Mouse (Mus musculus): ENCODE measurements at regions not wholly inside any gene's neighbourhood (a gene's known extent, or its start where the extent isn't known, plus 50 kb on each side); places are given as distances from the start of the nearest gene placed in this dataset.

DNA sequence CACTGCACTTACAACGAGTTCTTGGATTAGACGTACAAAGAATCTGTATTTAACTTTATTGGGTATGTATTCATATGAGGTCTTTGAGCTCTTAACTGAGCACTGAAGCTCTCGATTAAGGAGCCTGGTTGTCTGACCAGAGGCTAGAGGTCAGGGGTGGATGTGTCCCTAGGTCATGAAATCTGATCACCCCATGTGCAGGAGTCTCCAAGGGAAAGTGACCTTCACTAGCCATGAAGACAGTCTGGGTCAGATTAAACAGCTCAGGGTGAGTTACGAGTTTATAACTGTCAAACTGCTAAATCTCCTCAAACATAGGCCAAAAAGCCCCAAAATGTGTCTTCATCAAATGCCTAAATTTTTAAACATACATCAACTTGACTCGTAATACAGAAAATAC is 216.8 kb downstream of the Rchy1 start:
- no peak for DNase-seq

DNA sequence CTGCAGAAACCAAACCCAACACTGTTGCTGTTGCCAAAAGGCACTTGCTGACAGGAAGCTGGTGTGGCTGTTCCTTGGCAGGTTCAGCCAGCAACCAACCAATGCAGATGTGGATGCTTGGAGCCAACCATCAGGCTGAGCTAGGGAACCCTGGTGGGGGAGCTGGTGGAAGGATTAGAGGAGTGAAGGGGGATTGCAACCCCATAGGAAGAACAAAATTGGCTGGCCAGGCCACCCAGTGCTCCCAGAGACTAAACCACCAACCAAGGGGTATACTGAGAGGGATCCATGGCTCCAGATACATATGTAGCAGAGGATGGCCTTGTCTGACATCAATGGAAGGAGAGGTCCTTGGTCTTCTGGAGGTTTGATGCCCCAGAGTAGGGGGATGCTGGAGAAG is 218.5 kb downstream of the Rchy1 start:
- DNase-seq: no peak

- no peak for DNase-seq
These were observed 222.7 kb downstream of the Rchy1 start for GRCm38 (mm10) chr5:91740159-91740537.

GRCm38 (mm10) chr5:91739433-91740158 is 222.2 kb downstream of the Parm1 start:
- DNase-seq: peak; percentile 29

DNA sequence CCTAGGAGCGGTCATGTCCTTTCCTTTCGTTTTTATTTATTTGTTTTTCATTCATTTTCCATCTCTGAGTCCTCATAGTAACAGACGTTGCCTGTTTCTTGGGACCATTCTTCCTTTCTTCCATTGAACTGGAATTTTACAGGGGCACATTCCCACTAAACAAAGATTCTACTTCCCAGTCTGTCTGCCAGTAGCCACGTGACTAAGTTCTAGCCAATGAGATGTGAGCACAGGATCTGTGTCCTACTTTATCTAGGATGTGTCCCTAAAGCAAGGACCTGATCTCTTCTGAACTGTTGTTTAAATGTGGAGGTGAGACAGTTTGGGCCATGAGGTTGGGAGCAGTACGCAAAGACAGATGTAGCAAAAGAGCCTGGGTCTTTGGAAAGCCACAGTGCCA is 214.6 kb downstream of the Parm1 start:
- no peak for DNase-seq

DNA sequence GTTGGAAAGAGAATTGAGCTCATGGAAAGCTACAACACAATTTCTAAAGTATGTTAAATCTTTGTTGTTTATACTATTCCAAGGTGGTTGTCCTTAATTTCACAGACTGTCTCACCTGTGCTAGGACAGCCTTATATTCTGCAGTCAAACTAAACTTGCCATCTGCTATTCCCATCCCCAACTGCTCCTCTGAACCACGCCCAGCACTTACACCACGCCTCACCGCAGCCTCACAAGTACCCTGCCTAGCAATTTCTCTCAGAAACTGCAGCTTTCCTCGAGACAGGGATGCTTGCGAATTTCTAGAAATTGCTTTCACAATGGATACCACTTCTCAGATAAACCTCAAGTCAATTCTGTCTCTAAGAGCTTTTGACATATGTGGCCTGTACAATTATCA is 213.7 kb downstream of the Parm1 start:
- DNase-seq: no peak

- DNase-seq: no peak
These were observed 212.5 kb downstream of the Parm1 start for GRCm38 (mm10) chr5:91729868-91730267.

- no peak for DNase-seq
These were observed 212.0 kb downstream of the Parm1 start for GRCm38 (mm10) chr5:91729415-91729814.

GRCm38 (mm10) chr5:91727448-91727847 is 210.0 kb downstream of the Parm1 start:
- DNase-seq: no peak

DNA sequence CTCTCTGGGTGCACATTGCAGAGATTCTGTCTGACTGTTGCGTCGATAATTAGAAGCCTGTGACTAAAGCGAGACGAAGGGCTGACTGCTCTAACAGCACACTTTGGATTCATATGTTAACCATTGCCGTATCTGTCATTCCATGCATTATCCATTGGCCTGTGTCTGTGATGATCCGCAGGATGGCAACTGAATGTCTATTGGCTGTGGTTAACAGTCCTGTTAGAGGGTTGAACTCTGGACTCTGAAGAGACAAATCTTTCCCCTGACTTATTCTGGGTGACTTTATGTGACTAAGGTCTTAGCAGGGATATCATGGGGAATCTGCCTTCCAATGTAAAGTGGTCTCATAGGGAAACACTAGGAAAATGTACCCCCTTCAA is 208.7 kb downstream of the Parm1 start:
- no peak for DNase-seq

DNA sequence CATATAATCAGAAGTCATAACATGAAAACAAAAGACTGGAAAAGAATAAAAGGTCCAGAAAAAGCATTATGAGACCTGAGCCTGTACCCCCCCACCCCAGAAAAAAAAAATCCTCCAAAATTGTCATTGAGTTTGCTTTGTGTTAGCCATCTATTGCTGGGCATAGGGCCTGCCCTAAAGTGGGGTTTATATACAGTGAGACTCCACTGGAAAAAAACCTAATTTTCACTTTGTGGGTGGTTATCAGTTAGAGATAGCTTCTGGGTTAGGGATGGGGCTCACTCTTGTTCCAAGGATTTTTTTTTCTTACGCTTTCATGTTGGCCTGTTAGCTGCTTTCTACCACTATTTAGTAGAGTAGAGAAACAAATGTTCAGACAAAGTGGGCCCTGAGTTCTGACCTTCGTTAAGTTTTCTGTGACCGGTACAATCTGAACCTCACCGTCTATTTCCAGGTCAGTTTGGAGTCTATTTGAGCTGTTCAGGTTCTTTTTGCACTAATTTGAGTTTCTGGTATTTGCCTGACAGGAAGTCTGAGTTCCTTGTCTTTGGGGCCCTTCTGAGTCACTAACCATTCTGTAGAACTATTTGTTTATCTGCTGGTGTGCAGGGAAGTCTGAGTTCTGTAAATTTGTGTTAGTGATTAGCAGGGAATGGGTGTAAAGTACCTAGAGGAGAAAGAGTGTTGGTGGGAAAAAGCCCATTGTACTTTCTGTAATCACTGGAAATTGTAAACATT is 208.1 kb downstream of the Parm1 start:
- no peak for DNase-seq

DNA sequence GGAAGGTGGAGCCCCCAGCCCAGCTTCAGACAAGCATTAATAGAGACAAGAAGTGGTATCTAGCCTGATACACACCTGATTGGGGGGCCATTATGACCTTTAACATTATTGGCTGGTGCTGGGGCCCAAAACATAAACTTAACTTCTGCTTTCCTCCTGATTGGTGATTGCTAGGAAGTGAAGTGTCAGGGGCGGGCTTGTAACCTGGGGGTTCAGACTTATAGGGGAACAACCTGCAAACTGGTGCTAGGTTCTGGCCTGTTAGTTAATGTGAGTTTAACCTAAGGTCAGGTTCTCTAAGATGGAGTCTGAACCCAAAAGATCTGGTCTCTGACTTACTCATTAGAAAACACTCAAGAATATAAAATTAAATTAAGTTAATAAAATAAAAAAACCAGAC is 207.5 kb downstream of the Parm1 start:
- no peak for DNase-seq

DNA sequence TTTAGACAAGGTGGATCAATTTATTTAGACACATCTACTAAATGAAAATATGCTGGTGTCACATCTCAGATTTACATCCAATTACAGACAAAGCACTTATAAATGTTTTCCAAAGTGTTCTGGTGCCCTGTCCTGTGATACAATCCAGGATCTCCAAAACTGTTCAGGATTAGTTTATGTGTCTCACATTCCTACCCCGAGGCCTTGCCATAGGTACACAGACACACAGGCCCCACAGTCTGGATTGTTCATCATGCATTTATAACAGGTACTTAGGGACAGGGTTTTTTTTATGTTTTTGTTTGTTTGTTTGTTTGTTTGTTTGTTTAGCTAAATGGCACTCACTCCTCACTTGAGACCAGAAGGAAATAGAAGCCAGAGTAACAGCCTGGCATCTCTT is 206.0 kb downstream of the Parm1 start:
- no peak for DNase-seq

GRCm38 (mm10) chr5:91722982-91723381 is 205.6 kb downstream of the Parm1 start:
- DNase-seq: no peak

GRCm38 (mm10) chr5:91722403-91722802 is 205.0 kb downstream of the Parm1 start:
- DNase-seq: no peak

GRCm38 (mm10) chr5:91721231-91722096 is 204.0 kb downstream of the Parm1 start:
- no peak for DNase-seq

DNA sequence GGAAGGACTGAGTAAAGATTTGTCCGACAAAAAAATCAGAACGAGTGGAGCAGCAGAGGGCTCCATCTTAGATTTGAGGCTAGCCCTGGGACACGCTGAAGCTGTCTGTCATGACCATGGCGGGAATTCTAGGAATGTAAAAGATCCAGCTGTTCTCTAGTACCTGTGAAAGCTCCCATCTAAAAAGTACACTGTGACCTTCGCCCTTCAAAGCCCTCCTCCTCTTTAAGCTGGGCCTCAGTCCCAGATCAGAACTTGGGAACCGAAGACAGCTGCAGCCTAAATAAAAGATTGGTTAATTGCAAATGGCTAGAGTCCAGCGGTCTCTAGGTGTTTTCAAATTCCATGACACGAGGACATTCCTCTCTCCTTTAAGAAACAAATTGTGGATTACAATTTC is 195.6 kb downstream of the Parm1 start:
- no peak for DNase-seq

GRCm38 (mm10) chr5:91709494-91710286 is 192.3 kb downstream of the Parm1 start:
- no peak for DNase-seq

GRCm38 (mm10) chr5:91708149-91708548 is 190.7 kb downstream of the Parm1 start:
- no peak for DNase-seq

- no peak for DNase-seq
These were observed 179.7 kb downstream of the Parm1 start for GRCm38 (mm10) chr5:91697075-91697474.

GRCm38 (mm10) chr5:91696532-91696931 is 179.1 kb downstream of the Parm1 start:
- DNase-seq: no peak

DNA sequence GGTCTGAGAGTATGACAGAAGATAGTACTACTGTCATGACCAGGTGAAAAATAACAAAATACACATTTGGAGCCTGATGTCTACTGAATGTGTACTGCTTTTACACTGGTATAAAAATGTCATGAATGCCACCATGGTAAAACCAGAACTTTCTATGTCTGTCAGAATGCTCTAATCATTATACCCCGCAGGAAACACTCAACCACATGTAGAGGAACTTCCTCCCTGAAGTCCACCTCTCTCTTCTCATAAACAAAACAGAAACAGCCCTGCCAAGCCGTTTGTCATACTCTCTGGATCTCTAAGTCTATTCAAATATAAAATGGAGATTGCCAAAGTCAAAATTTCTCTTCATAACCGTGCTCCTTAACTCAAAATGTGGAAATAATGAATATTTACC is 178.2 kb downstream of the Parm1 start:
- DNase-seq: no peak

DNA sequence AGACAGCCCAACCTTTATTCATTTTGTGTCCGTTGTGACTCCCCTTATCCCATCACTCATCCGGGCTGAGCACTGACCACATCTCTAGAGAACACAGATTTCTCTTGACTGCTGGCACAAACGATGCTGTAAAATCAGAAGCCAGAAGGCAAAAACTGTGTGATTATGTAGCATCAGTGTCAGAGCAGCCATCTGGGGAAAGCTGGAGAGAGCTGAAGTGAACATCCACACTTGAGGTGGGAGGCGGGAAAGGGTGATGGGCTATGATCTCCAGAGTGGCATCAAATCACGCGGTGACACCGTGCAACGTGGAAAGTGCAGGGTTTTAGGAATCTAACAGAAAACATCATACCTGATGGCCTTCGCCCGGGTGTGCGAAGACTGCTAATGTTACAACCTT is 175.9 kb downstream of the Parm1 start:
- no peak for DNase-seq
